Mouse (Mus musculus) neural tube, embryonic 15.5 days (tissue): ENCODE measurements around the gene Rasgef1b. TPM values are rescaled to one million over a fixed set of nuclear protein-coding genes. Genes with fewer than 3 reads are reported as not detected.
A peak's percentile ranks its signal among the peaks of the same experiment; 100 is the strongest.

Experiments
- ATAC-seq: fragments of 200-750 bp; cut with Nextera tagmentation; 2 replicates; pipeline ENCODE4 v1.8.0; 2017; ENCODE audit warnings: mild to moderate bottlenecking, moderate TSS enrichment, moderate library complexity; ENCODE audit not compliant: low FRiP score
- H3K27ac ChIP-seq: fragments of 300-500 bp; sonication (generic); replicated peaks from 2 replicates; pipeline ENCODE4 v1.5.1; 2015; ENCODE audit warnings: mild to moderate bottlenecking, inconsistent platforms
- H3K27me3 ChIP-seq: fragments of 300-500 bp; sonication (generic); replicated peaks from 2 replicates; pipeline ENCODE4 v1.6.1; 2015; ENCODE audit warnings: inconsistent platforms
- H3K36me3 ChIP-seq: fragments of 300-500 bp; sonication (generic); 2 replicates; pipeline ENCODE4 v1.6.1; 2015; ENCODE audit warnings: inconsistent platforms
- H3K4me1 ChIP-seq: fragments of 300-500 bp; sonication (generic); 2 replicates; pipeline ENCODE4 v1.6.1; 2015; ENCODE audit warnings: inconsistent platforms
- H3K4me2 ChIP-seq: fragments of 300-500 bp; sonication (generic); 2 replicates; pipeline ENCODE4 v1.6.1; 2015; ENCODE audit warnings: inconsistent platforms, mild to moderate bottlenecking, moderate library complexity
- H3K4me3 ChIP-seq: fragments of 300-500 bp; sonication (generic); replicated peaks from 2 replicates; pipeline ENCODE4 v1.5.1; 2015; ENCODE audit warnings: mild to moderate bottlenecking, inconsistent platforms
- H3K9ac ChIP-seq: fragments of 300-500 bp; sonication (generic); replicated peaks from 2 replicates; pipeline ENCODE4 v1.6.1; 2015; ENCODE audit warnings: mild to moderate bottlenecking, inconsistent platforms
- H3K9me3 ChIP-seq: fragments of 300-500 bp; sonication (generic); replicated peaks from 2 replicates; pipeline ENCODE4 v1.6.1; 2016; ENCODE audit warnings: inconsistent platforms
- WGBS: fragments of 180-500 bp; shearing (Covaris S2); methylation state at CpG from one replicate; pipeline ENCODE4 v1.1.7; 2015; ENCODE audit warnings: mixed read lengths; 5-methylcytosine and 5-hydroxymethylcytosine counted together
- polyA plus RNA-seq: library from polyadenylated mRNA; unstranded; fragments of >200 nt; fragmentation: Nextera tagmentation; extraction: Ambion mirVana; gene quantifications from 2 replicates; pipeline ENCODE4 v1.2.1, GENCODE M21; 2015

Gene Rasgef1b
- 48.6 and 53.9 TPM in 2 replicates for polyA plus RNA-seq

DNA sequence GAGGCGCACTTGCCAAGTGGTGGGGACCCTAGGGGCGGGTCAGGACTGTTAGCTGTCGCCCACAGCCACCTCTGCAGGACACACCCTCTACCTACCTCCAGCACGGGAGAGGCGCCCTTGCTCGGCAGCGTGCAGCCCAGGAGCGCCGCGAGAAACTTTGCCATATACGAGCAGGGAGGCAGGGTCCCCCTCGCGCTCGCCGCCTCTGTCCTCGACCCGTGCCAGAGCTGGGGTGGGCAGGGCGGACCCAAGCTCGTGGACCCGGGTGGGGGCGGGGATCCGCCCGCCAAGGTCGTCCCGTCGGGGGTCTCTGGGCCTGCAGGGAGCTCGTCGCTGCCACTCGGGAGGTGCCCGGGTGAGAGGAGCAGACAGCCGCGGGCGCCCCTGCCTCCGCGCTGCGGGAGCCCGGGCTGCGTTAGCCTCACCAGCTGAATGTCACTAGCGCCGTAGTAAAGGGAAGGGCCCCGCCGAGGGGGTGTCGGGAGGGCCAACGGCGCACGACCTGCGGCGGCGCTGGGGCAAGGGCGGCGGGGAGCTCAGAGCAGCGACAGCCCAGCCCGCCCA, at the start of gene Rasgef1b:
Rasgef1b (minus strand) TSS at position 417 of the 564 bp plus-strand sequence.
- H3K27me3 ChIP-seq, result no peaks in the 10 kb centered on the region
- peak within 1 kb of the TSS; percentile 95 for H3K4me2 ChIP-seq
- H3K4me3 ChIP-seq, result peak within 1 kb of the TSS; percentile 84
- H3K4me1 ChIP-seq, result peaks cover 30% of the 10 kb centered on the region
- H3K27ac ChIP-seq, result peak within 1 kb of the TSS; percentile 85
- no peaks in the 10 kb centered on the region for H3K36me3 ChIP-seq
- H3K9me3 ChIP-seq, result no peaks in the 10 kb centered on the region
- under 1% methylated on average over 40 of the region's 53 CpGs for WGBS
- peak within 1 kb of the TSS; percentile 82 for H3K9ac ChIP-seq
- peak; percentile 94 for ATAC-seq

DNA sequence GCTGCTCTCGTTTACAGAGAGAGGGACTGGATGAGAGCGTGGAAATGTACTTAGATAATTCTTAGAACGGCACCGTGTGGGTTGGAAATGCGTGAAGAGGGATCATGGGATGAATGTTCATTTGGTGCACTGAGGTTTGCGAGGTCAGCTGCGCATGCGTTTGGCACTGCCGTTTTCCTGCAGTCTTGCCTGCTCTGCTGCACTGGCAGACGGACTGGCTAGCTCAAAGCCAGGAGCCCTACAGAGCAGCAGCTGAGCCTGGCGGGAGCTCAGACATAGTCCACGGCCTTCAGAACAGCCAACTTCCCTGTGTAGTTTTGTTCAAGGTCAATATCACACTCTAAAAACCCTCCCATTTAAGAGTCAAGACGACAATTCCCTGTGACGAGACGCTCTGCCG, 46.5 kb upstream of the Rasgef1b start:
- Histone ChIP-seq H3K4me2 (no peak overlapping the region), H3K27ac (no peak overlapping the region), H3K4me3 (no peak overlapping the region), H3K4me1 (peaks cover 11% of the 10 kb centered on the region; the same call in 1 of the 2 replicates), H3K36me3 (no peaks in the 10 kb centered on the region), H3K9me3 (no peaks in the 10 kb centered on the region), H3K27me3 (no peaks in the 10 kb centered on the region), H3K9ac (no peak overlapping the region)
- WGBS, result 75% methylated on average over 16 of the region's 16 CpGs
- ATAC-seq, result peak; percentile 40; the same call in 1 of the 2 replicates

DNA sequence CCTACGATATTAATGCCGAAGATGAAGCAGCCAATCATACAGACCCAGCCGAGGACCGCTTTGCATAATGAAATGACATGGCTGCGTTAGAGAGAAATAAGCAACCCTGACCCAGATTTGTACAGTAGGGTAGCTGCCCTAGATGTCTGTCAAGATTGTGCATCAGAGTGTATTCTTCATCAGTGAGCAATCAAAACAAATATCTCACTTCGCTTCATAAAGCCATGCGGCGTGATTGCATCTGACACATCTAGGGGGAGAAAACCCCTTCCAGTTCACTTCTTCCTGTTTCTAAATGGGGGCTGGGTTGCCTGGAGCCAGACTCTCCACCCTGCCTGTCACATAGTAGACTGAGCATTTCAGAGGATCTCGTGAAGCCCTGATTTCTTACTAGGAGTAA, 44.4 kb upstream of the Rasgef1b start:
- Histone ChIP-seq H3K4me3 (no peak overlapping the region), H3K4me2 (no peak overlapping the region), H3K9me3 (no peaks in the 10 kb centered on the region), H3K36me3 (no peaks in the 10 kb centered on the region), H3K27me3 (no peaks in the 10 kb centered on the region), H3K4me1 (peaks cover 11% of the 10 kb centered on the region; the same call in 1 of the 2 replicates), H3K9ac (no peak overlapping the region), H3K27ac (no peak overlapping the region)
- 59% methylated on average over 9 of the region's 9 CpGs for WGBS
- 0 out of 2 replicates have a peak, but pooled peaks have one; percentile 49 for ATAC-seq

DNA sequence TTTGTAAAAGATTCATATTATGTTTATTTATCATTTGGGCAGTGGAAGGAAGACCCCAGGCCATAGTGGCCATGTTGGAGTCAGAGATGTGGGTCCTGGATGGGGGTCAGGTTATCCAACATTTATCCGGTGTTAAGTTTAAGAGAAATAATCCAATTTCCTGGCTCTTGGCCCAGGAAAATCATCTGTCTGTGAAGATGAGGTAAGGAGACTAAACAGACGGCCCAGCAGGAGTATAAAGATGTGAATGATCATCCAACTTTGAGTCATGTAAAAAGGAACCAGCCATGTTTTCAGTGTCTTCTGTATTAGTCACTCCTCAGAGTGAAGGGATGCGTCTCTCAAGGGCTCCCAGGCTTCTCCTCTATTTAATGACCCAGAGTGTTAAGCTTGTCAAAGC, 35.4 kb upstream of the Rasgef1b start:
- ATAC-seq, result no peak
- no peaks in the 10 kb centered on the region for H3K9me3 ChIP-seq
- H3K36me3 ChIP-seq, result no peaks in the 10 kb centered on the region
- H3K4me3 ChIP-seq, result no peak overlapping the region
- H3K4me2 ChIP-seq, result no peak overlapping the region
- no peaks in the 10 kb centered on the region for H3K27me3 ChIP-seq
- H3K9ac ChIP-seq, result no peak overlapping the region
- no peaks in the 10 kb centered on the region for H3K4me1 ChIP-seq
- 77% methylated on average over 3 of the region's 3 CpGs for WGBS
- H3K27ac ChIP-seq, result no peak overlapping the region

GRCm38 (mm10) chr5:99758859-99759258, 30.0 kb upstream of the Rasgef1b start:
- 42% methylated on average over 5 of the region's 5 CpGs for WGBS
- ATAC-seq, result peak; percentile 38; the same call in 1 of the 2 replicates
- H3K4me3 ChIP-seq, result no peak overlapping the region
- H3K9me3 ChIP-seq, result no peaks in the 10 kb centered on the region
- H3K36me3 ChIP-seq, result no peaks in the 10 kb centered on the region
- peaks cover 5% of the 10 kb centered on the region for H3K4me1 ChIP-seq
- H3K9ac ChIP-seq, result no peak overlapping the region
- H3K4me2 ChIP-seq, result no peak overlapping the region
- H3K27ac ChIP-seq, result no peak overlapping the region
- no peaks in the 10 kb centered on the region for H3K27me3 ChIP-seq

GRCm38 (mm10) chr5:99753843-99754242, 25.0 kb upstream of the Rasgef1b start:
- ATAC-seq, result peak; percentile 40; the same call in 1 of the 2 replicates
- H3K9ac ChIP-seq, result no peak overlapping the region
- 71% methylated on average over 12 of the region's 12 CpGs for WGBS

GRCm38 (mm10) chr5:99753368-99753767, 24.5 kb upstream of the Rasgef1b start:
- no peaks in the 10 kb centered on the region for H3K9me3 ChIP-seq
- H3K9ac ChIP-seq, result 0 out of 2 replicates have a peak overlapping the region, but pooled peaks have one; percentile 18
- H3K27me3 ChIP-seq, result no peaks in the 10 kb centered on the region
- H3K4me3 ChIP-seq, result no peak overlapping the region
- WGBS, result 45% methylated on average over 13 of the region's 13 CpGs
- H3K4me1 ChIP-seq, result peaks cover 14% of the 10 kb centered on the region
- no peaks in the 10 kb centered on the region for H3K36me3 ChIP-seq
- peak overlapping the region; percentile 73 for H3K27ac ChIP-seq
- H3K4me2 ChIP-seq, result peak overlapping the region; percentile 29
- ATAC-seq, result peak; percentile 42; the same call in 1 of the 2 replicates

More at GRCm38 (mm10) chr5:99753843-99754242, 25.0 kb upstream of the Rasgef1b start:
- Histone ChIP-seq H3K9me3 (no peaks in the 10 kb centered on the region), H3K4me1 (peaks cover 15% of the 10 kb centered on the region), H3K4me3 (no peak overlapping the region), H3K27ac (peak overlapping the region; percentile 73), H3K36me3 (no peaks in the 10 kb centered on the region), H3K4me2 (peak overlapping the region; percentile 29), H3K27me3 (no peaks in the 10 kb centered on the region)

DNA sequence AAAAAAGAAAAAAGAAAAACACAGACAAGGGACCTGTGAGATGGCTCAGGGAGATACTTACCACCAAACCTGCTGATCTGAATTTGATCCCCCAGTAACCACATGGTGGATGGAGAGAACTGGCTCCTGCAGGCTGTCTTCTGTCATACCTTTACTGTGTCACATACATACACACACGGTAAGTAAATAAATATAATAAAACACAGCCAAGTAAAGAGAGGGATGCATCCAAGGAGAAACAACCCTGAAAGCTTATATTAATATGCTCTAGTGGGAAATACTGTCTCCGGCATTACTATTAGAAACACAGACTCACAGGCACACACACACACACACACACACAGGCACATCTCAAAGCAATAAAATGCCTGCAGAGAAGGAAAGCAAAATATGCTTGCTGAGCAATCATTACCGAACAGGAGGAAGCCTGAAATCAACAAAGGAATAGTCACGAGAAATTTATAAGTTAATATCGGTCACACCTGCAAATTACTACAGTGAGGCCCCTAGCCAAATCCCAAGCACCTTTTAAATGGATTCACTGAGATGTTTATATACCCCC, 23.9 kb upstream of the Rasgef1b start:
- no peak overlapping the region for H3K4me3 ChIP-seq
- peak; percentile 57 for ATAC-seq
- 36% methylated on average over 5 of the region's 5 CpGs for WGBS
- peak overlapping the region; percentile 73 for H3K27ac ChIP-seq
- no peaks in the 10 kb centered on the region for H3K9me3 ChIP-seq
- no peaks in the 10 kb centered on the region for H3K27me3 ChIP-seq
- no peaks in the 10 kb centered on the region for H3K36me3 ChIP-seq
- H3K4me2 ChIP-seq, result peak overlapping the region; percentile 29
- H3K9ac ChIP-seq, result 0 out of 2 replicates have a peak overlapping the region, but pooled peaks have one; percentile 18
- H3K4me1 ChIP-seq, result peaks cover 14% of the 10 kb centered on the region

DNA sequence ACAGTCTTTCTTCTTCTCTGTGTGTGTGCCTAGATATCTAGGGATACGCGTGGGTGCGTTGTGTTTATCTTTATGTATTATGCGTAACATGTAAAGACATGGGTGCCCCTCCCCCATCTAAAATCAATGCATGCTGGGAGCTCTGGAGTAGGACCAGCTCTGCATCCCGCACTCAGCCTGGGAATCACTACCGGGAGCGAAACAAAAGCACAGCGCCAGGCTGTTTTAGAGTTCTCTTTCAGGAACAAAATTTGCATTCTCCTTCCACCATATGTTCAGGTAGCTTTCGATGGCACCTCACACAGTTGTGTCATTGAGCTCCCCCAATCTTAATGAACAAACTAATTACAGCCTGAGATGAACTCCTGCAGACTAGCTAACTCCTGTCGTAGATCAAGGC, 19.6 kb upstream of the Rasgef1b start:
- Histone ChIP-seq H3K4me1 (peaks cover 18% of the 10 kb centered on the region), H3K9ac (no peak overlapping the region), H3K4me2 (no peak overlapping the region), H3K9me3 (no peaks in the 10 kb centered on the region), H3K36me3 (no peaks in the 10 kb centered on the region), H3K27me3 (no peaks in the 10 kb centered on the region), H3K27ac (no peak overlapping the region), H3K4me3 (no peak overlapping the region)
- ATAC-seq, result no peak
- 54% methylated on average over 10 of the region's 10 CpGs for WGBS

- H3K27me3 ChIP-seq, result no peaks in the 10 kb centered on the region
- no peaks in the 10 kb centered on the region for H3K36me3 ChIP-seq
- H3K4me1 ChIP-seq, result peaks cover 14% of the 10 kb centered on the region; the same call in 1 of the 2 replicates
- WGBS, result 34% methylated on average over 7 of the region's 7 CpGs
- H3K9ac ChIP-seq, result no peak overlapping the region
- no peak overlapping the region for H3K4me3 ChIP-seq
- no peak for ATAC-seq
- no peak overlapping the region for H3K4me2 ChIP-seq
- peak overlapping the region; percentile 43; the same call in 1 of the 2 replicates for H3K27ac ChIP-seq
- H3K9me3 ChIP-seq, result no peaks in the 10 kb centered on the region
These were observed 17.2 kb upstream of the Rasgef1b start for GRCm38 (mm10) chr5:99746087-99746486.

DNA sequence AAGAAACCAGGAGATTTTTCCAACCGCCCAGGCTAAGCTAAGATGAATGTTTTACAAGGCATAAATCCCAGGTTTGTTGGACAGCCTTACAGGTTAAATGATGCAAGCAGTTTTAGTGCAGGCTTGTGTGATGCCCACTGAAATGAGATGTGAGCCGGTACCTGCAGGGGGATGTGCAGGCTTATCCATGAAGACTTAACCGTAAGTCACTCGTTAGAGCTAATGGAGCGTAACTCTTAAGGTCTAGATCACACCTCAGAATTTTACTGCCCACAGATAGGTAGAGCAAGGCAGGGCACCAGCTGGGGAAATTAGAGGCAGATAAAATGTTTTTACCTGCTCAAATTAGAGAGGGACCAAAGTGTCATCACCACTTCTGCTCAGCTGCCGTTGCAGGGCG, 14.0 kb upstream of the Rasgef1b start:
- H3K4me2 ChIP-seq, result no peak overlapping the region
- WGBS, result 62% methylated on average over 7 of the region's 7 CpGs
- no peak overlapping the region for H3K27ac ChIP-seq
- peaks cover 14% of the 10 kb centered on the region; the same call in 1 of the 2 replicates for H3K4me1 ChIP-seq
- no peak; the same call in 1 of the 2 replicates for ATAC-seq
- no peaks in the 10 kb centered on the region for H3K36me3 ChIP-seq
- no peaks in the 10 kb centered on the region for H3K27me3 ChIP-seq
- H3K9ac ChIP-seq, result no peak overlapping the region
- no peak overlapping the region for H3K4me3 ChIP-seq
- H3K9me3 ChIP-seq, result no peaks in the 10 kb centered on the region

GRCm38 (mm10) chr5:99742056-99742455, 13.2 kb upstream of the Rasgef1b start:
- no peaks in the 10 kb centered on the region for H3K27me3 ChIP-seq
- H3K9ac ChIP-seq, result no peak overlapping the region
- no peaks in the 10 kb centered on the region for H3K9me3 ChIP-seq
- no peak for ATAC-seq
- H3K27ac ChIP-seq, result no peak overlapping the region
- no peak overlapping the region for H3K4me3 ChIP-seq
- H3K4me1 ChIP-seq, result peaks cover 20% of the 10 kb centered on the region; the same call in 1 of the 2 replicates
- no peaks in the 10 kb centered on the region for H3K36me3 ChIP-seq
- no peak overlapping the region for H3K4me2 ChIP-seq
- WGBS, result 15% methylated on average over 8 of the region's 8 CpGs
